Mouse (Mus musculus) intestine, embryonic 15.5 days (tissue): Measurements from ENCODE around the gene Dydc1. TPM values are rescaled to one million over a fixed set of nuclear protein-coding genes. Genes with fewer than 3 reads are reported as not detected.
"Not testable (repeated sequence)": the region's sequence is repeated elsewhere in the genome, so short reads cannot be mapped to it uniquely, and the experiment has no call there.

ENCODE experiments used
- ATAC-seq: fragments of 200-750 bp; cut with Nextera tagmentation; 2 replicates; pipeline ENCODE4 v1.8.0; 2017; ENCODE audit warnings: moderate TSS enrichment, moderate library complexity
- H3K27ac ChIP-seq: fragments of 300-500 bp; sonication (generic); 2 replicates; pipeline ENCODE4 v1.5.1; 2015; ENCODE audit warnings: mild to moderate bottlenecking, inconsistent platforms
- H3K27me3 ChIP-seq: fragments of 300-500 bp; sonication (generic); replicated peaks from 2 replicates; pipeline ENCODE4 v1.6.1; 2015; ENCODE audit warnings: inconsistent platforms
- H3K36me3 ChIP-seq: fragments of 300-500 bp; sonication (generic); 2 replicates; pipeline ENCODE4 v1.6.1; 2015; ENCODE audit warnings: inconsistent platforms
- H3K4me1 ChIP-seq: fragments of 300-500 bp; sonication (generic); replicated peaks from 2 replicates; pipeline ENCODE4 v1.6.1; 2015; ENCODE audit warnings: inconsistent platforms
- H3K4me2 ChIP-seq: fragments of 300-500 bp; sonication (generic); replicated peaks from 2 replicates; pipeline ENCODE4 v1.6.1; 2015; ENCODE audit warnings: mild to moderate bottlenecking, inconsistent platforms
- H3K4me3 ChIP-seq: fragments of 300-500 bp; sonication (generic); replicated peaks from 2 replicates; pipeline ENCODE4 v1.5.1; 2015; ENCODE audit warnings: inconsistent platforms
- H3K9ac ChIP-seq: fragments of 300-500 bp; sonication (generic); 2 replicates; pipeline ENCODE4 v1.6.1; 2015; ENCODE audit warnings: inconsistent platforms
- H3K9me3 ChIP-seq: fragments of 300-500 bp; sonication (generic); 2 replicates; pipeline ENCODE4 v1.6.1; 2016; ENCODE audit warnings: inconsistent platforms
- WGBS: fragments of 180-500 bp; shearing (Covaris S2); methylation state at CpG from one replicate; pipeline ENCODE4 v1.1.7; 2015; 5-methylcytosine and 5-hydroxymethylcytosine counted together
- polyA plus RNA-seq: library from polyadenylated mRNA; unstranded; fragments of >200 nt; fragmentation: Nextera tagmentation; extraction: Ambion mirVana; gene quantifications from 2 replicates; pipeline ENCODE4 v1.2.1, GENCODE M21; 2015

Gene Dydc1
- not detected in 2 replicates for polyA plus RNA-seq

- H3K36me3 ChIP-seq, result no peaks in the 10 kb centered on the region
- no peak within 1 kb of the TSS for H3K27ac ChIP-seq
- peak; percentile 85 for ATAC-seq
- H3K4me2 ChIP-seq, result peak within 1 kb of the TSS; percentile 75
- H3K4me1 ChIP-seq, result no peaks in the 10 kb centered on the region
- no peaks in the 10 kb centered on the region for H3K9me3 ChIP-seq
- no peaks in the 10 kb centered on the region for H3K27me3 ChIP-seq
- WGBS, result 11% methylated on average over 23 of the region's 23 CpGs
- H3K9ac ChIP-seq, result no peak within 1 kb of the TSS
- peak within 1 kb of the TSS; percentile 29 for H3K4me3 ChIP-seq
Observed at GRCm38 (mm10) chr14:41072229-41072943, at the start of gene Dydc1. Gene Dydc1 (plus strand): TSS chr14:41072911.

- Histone ChIP-seq H3K4me2 (no peak overlapping the region), H3K36me3 (no peaks in the 10 kb centered on the region), H3K27ac (no peak overlapping the region), H3K4me1 (no peaks in the 10 kb centered on the region), H3K9ac (no peak overlapping the region), H3K9me3 (no peaks in the 10 kb centered on the region), H3K4me3 (no peak overlapping the region), H3K27me3 (no peaks in the 10 kb centered on the region)
- 67% methylated on average over 2 of the region's 2 CpGs for WGBS
- ATAC-seq, result peak; percentile 9; the same call in 1 of the 2 replicates
Observed at GRCm38 (mm10) chr14:41025087-41025486, 47.6 kb upstream of the Dydc1 start.

DNA sequence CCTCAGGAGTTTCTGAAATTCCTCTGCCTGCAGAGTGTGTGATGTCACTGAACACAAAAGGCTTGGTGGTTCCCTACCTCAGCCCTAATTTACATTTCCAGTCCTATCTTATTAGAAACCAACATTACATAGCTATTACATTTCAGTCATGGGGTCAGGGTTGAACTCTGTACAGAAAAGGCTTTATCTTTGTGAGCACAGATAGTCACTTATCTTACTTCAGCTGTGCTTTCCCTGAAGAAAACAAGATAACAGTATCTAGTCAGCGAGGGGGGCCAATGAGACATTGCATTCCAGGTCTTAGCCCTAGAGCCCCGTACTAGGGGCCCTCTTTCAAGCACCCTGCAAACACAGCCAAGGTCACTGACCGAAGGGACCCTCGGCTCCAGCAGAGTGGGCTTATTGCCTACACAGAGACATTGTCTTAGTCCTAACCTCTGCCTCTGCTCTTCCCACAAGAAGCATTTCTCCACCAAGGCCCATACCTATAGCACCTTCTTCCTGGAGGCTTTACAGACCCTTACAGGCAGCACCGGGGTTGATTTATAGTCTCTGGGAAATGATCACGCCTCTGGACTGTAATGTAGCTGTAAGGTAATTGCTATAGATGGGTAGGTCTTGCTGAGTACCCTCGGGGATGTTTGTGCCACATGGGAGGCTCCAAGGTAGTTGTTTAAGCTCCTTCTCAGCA lies 47.0 kb upstream of the Dydc1 start:
- Histone ChIP-seq H3K4me2 (no peak overlapping the region), H3K4me3 (no peak overlapping the region), H3K9me3 (no peaks in the 10 kb centered on the region), H3K4me1 (no peaks in the 10 kb centered on the region), H3K36me3 (no peaks in the 10 kb centered on the region), H3K27me3 (no peaks in the 10 kb centered on the region), H3K27ac (peak overlapping the region; percentile 60), H3K9ac (no peak overlapping the region)
- WGBS, result 40% methylated on average over 7 of the region's 7 CpGs
- ATAC-seq, result peak; percentile 81

- no peaks in the 10 kb centered on the region for H3K4me1 ChIP-seq
- no peaks in the 10 kb centered on the region for H3K27me3 ChIP-seq
- no peak overlapping the region for H3K9ac ChIP-seq
- ATAC-seq, result peak; percentile 50
- H3K9me3 ChIP-seq, result no peaks in the 10 kb centered on the region
- H3K4me3 ChIP-seq, result no peak overlapping the region
- no peaks in the 10 kb centered on the region for H3K36me3 ChIP-seq
- no peak overlapping the region for H3K27ac ChIP-seq
- no peak overlapping the region for H3K4me2 ChIP-seq
- 70% methylated on average over 4 of the region's 4 CpGs for WGBS
Observed at GRCm38 (mm10) chr14:41029303-41029702, 43.4 kb upstream of the Dydc1 start.

GRCm38 (mm10) chr14:41030989-41031513 lies 41.7 kb upstream of the Dydc1 start:
- ATAC-seq, result no peak
- Histone ChIP-seq H3K4me1 (no peaks in the 10 kb centered on the region), H3K27ac (no peak overlapping the region), H3K27me3 (no peaks in the 10 kb centered on the region), H3K4me2 (no peak overlapping the region), H3K9ac (no peak overlapping the region), H3K9me3 (no peaks in the 10 kb centered on the region), H3K36me3 (no peaks in the 10 kb centered on the region), H3K4me3 (no peak overlapping the region)
- 89% methylated on average over 6 of the region's 6 CpGs for WGBS

- no peaks in the 10 kb centered on the region for H3K36me3 ChIP-seq
- no peak overlapping the region for H3K4me3 ChIP-seq
- no peaks in the 10 kb centered on the region for H3K27me3 ChIP-seq
- no peaks in the 10 kb centered on the region for H3K9me3 ChIP-seq
- no peak overlapping the region for H3K27ac ChIP-seq
- peak; percentile 81 for ATAC-seq
- no peak overlapping the region; the same call in 1 of the 2 replicates for H3K4me2 ChIP-seq
- H3K9ac ChIP-seq, result no peak overlapping the region
- no peaks in the 10 kb centered on the region for H3K4me1 ChIP-seq
- 53% methylated on average over 13 of the region's 13 CpGs for WGBS
Observed at GRCm38 (mm10) chr14:41033135-41034110, 39.3 kb upstream of the Dydc1 start.

DNA sequence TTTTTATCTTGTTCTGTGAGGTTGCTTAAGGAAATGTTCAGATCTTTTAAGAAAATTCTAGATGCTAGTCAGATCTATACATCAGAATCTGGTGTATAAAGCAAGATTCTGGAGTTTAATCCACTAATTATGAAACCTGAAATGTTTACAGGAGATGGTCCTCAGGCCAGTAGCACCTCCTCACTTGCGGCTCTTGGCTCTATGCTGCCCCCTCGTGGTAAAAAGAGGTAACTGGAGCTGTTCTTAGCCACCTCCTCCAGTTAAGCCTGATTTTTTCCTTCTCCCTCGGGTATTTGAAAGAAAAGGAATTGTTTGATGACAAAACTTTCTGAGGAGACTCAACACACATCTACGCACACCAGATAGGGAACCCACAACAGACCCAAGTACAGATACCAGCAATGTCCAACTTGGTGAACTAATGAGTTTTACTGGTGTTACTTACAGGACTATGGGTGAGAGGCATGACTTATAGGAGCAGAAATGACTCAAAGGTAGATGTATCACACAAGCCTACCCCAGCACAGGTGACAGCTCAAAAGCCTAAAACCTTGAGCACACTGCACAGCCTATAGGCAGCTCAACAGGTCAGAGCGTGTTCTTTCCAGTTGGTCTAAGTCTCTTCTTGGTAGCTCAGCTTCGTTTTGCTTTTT lies 37.4 kb upstream of the Dydc1 start:
- Histone ChIP-seq H3K9me3 (no peaks in the 10 kb centered on the region), H3K27me3 (no peaks in the 10 kb centered on the region), H3K4me3 (no peak overlapping the region), H3K27ac (no peak overlapping the region), H3K9ac (no peak overlapping the region), H3K36me3 (no peaks in the 10 kb centered on the region), H3K4me1 (no peaks in the 10 kb centered on the region), H3K4me2 (no peak overlapping the region)
- ATAC-seq, result peak; percentile 44; the same call in 1 of the 2 replicates
- 35% methylated on average over 6 of the region's 6 CpGs for WGBS

DNA sequence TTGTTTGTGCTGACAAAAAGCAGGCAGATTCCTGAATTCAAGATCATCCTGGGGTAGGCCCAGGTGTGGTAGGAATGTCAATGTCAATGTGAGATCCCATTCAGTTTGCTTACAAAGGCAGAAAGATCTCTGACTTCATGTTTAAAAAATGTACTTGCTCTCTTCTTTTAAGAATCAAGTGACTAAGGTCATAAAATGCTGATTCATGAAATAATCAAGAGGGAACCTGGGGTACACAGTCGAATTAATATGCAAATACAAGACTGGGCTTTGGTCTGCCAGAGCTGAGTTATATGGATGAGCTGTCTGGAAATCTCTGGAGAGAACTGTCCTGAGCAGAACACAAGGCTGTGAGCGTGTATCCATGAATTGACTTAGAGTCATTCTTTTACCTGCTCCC lies 25.3 kb upstream of the Dydc1 start:
- ATAC-seq, result no peak
- Histone ChIP-seq H3K9me3 (no peaks in the 10 kb centered on the region), H3K4me2 (no peak overlapping the region), H3K36me3 (no peaks in the 10 kb centered on the region), H3K27me3 (no peaks in the 10 kb centered on the region), H3K4me1 (no peaks in the 10 kb centered on the region), H3K27ac (no peak overlapping the region), H3K4me3 (no peak overlapping the region), H3K9ac (no peak overlapping the region)
- 75% methylated on average over 2 of the region's 2 CpGs for WGBS

DNA sequence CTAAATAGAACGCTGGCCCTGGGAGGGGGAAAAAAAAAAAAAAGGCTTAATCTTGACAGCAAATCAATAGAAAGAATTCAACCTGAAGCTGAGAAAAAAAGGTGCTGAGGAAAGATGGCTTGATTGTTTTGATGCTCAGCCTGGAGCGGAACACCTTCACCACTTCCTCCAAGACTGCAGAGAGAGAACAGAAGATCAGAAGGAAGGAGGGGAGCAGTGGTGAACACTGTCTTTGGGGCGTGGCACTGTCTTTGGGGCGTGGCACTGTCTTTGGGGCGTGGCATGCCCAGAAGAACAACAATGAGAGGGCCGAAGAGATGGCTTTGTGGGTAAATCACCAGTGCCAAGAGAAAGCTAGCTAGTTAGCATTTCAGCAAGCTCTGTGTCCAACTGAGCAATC lies 22.2 kb upstream of the Dydc1 start:
- no peaks in the 10 kb centered on the region for H3K4me1 ChIP-seq
- no peak overlapping the region for H3K27ac ChIP-seq
- H3K27me3 ChIP-seq, result no peaks in the 10 kb centered on the region
- H3K36me3 ChIP-seq, result no peaks in the 10 kb centered on the region
- no peak for ATAC-seq
- H3K4me3 ChIP-seq, result no peak overlapping the region
- no peaks in the 10 kb centered on the region for H3K9me3 ChIP-seq
- no peak overlapping the region for H3K4me2 ChIP-seq
- 64% methylated on average over 6 of the region's 6 CpGs for WGBS
- H3K9ac ChIP-seq, result no peak overlapping the region

GRCm38 (mm10) chr14:41052481-41052880 lies 20.2 kb upstream of the Dydc1 start:
- no peak overlapping the region for H3K27ac ChIP-seq
- no peak overlapping the region for H3K4me3 ChIP-seq
- no peak for ATAC-seq
- H3K36me3 ChIP-seq, result no peaks in the 10 kb centered on the region
- no peak overlapping the region for H3K9ac ChIP-seq
- whole genome bisulfite sequencing, result 80% methylated on average over 5 of the region's 5 CpGs
- H3K4me2 ChIP-seq, result no peak overlapping the region
- no peaks in the 10 kb centered on the region for H3K27me3 ChIP-seq
- H3K4me1 ChIP-seq, result no peaks in the 10 kb centered on the region
- no peaks in the 10 kb centered on the region for H3K9me3 ChIP-seq

DNA sequence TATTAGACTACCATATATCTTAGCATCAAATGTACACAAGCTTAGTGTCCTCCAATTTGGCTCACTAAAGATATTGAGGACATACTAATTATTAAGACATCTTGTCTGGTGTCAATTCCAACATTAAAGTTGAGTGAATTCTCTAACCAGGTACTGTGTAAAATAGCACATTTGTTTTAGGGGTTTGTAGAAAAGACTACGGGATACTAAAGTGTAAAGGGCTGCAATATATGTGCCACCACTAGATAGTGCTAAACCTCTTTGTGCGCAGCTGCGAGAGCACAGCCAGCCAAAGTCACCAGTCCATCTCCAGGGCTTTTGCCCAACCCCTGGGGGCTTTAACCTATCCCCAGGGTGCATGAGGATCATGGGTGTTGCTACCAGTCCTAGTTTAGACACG lies 19.5 kb upstream of the Dydc1 start:
- ATAC-seq, H3K27ac ChIP-seq, H3K4me1 ChIP-seq, H3K4me2 ChIP-seq, H3K27me3 ChIP-seq, H3K9me3 ChIP-seq, H3K9ac ChIP-seq, H3K4me3 ChIP-seq, H3K36me3 ChIP-seq: not testable (repeated sequence)
- 63% methylated on average over 3 of the region's 4 CpGs for WGBS
